Mouse (Mus musculus) duodenum, adult 2 months (tissue): ENCODE results near the gene Pip4k2b. TPM values are rescaled to one million over a fixed set of nuclear protein-coding genes. Genes with fewer than 3 reads are reported as not detected.

Source experiments
- polyA plus RNA-seq: library from polyadenylated mRNA; depleted of rRNA; stranded (reverse); fragments of >200 nt; gene quantifications from 2 replicates; pipeline ENCODE4 v1.2.3, GENCODE M21; 2012; ENCODE audit warnings: low replicate concordance; rRNA removed

Pip4k2b gene
- 2.2 and 3.1 TPM in 2 replicates for polyA plus RNA-seq

GRCm38 (mm10) chr11:97744063-97744717, at the start of gene Pip4k2b:
TSS of gene Pip4k2b (minus strand) at chr11:97744704.

GRCm38 (mm10) chr11:97781832-97782563, 37.5 kb upstream of the Pip4k2b start, which contains the start of gene Rpl23:
TSS of gene Rpl23 (minus strand) at chr11:97782437.

GRCm38 (mm10) chr11:97775808-97776496, 31.4 kb upstream of the Pip4k2b start, which contains the start of gene 1700001P01Rik:
TSS of gene 1700001P01Rik (minus strand) at chr11:97775918.

GRCm38 (mm10) chr11:97766154-97766881, 21.8 kb upstream of the Pip4k2b start, which contains the start of gene Cwc25:
TSS of gene Cwc25 (minus strand) at chr11:97766556.

GRCm38 (mm10) chr11:97703039-97703826, 41.3 kb downstream of the Pip4k2b start, which contains the start of gene Psmb3:
TSS of gene Psmb3 (plus strand) at chr11:97703399.

GRCm38 (mm10) chr11:97700003-97700745, 44.3 kb downstream of the Pip4k2b start, which contains the start of gene Pcgf2:
TSS of gene Pcgf2 (minus strand) at chr11:97700497.

GRCm38 (mm10) chr11:97685613-97686321, 58.7 kb downstream of the Pip4k2b start, which contains the start of gene Cisd3:
TSS of gene Cisd3 (plus strand) at chr11:97685826.

Other genes starting within 250 kb of the Pip4k2b start
- gene 4933428G20Rik, start 244.4 kb downstream of the Pip4k2b start, polyA plus RNA-seq, result not detected in 2 replicates
- gene Srcin1, start 168.5 kb downstream of the Pip4k2b start, polyA plus RNA-seq, result 0.27 and 0.47 TPM in 2 replicates
- gene Epop, start 115.0 kb downstream of the Pip4k2b start, polyA plus RNA-seq, result 2.8 and 5.8 TPM in 2 replicates
- 30.5 and 37.1 TPM in 2 replicates for gene Mllt6, start 81.3 kb downstream of the Pip4k2b start, polyA plus RNA-seq
- 146 and 295 TPM in 2 replicates for gene Cisd3, start 58.9 kb downstream of the Pip4k2b start, polyA plus RNA-seq
- 65.1 and 93.8 TPM in 2 replicates for gene Pcgf2, start 44.2 kb downstream of the Pip4k2b start, polyA plus RNA-seq
- gene Psmb3, start 41.3 kb downstream of the Pip4k2b start, polyA plus RNA-seq, result 201 and 322 TPM in 2 replicates
- 1.7 and 2.5 TPM in 2 replicates for gene Cwc25, start 21.9 kb upstream of the Pip4k2b start, polyA plus RNA-seq
- not detected in 2 replicates for gene 1700001P01Rik, start 31.2 kb upstream of the Pip4k2b start, polyA plus RNA-seq
- 12.8 and 18.3 TPM in 2 replicates for gene Rpl23, start 37.7 kb upstream of the Pip4k2b start, polyA plus RNA-seq
- gene Lasp1, start 54.3 kb upstream of the Pip4k2b start, polyA plus RNA-seq, result 227 and 325 TPM in 2 replicates
- gene B230217C12Rik, start 96.1 kb upstream of the Pip4k2b start, polyA plus RNA-seq, result 0.51 and 0.75 TPM in 2 replicates
- not detected in 2 replicates for gene Fbxo47, start 139.4 kb upstream of the Pip4k2b start, polyA plus RNA-seq
- 1.0 and 1.2 TPM in 2 replicates for gene Plxdc1, start 241.7 kb upstream of the Pip4k2b start, polyA plus RNA-seq